Mouse (Mus musculus): ENCODE results near the gene Serinc5.

Serinc5 gene

GRCm38 (mm10) chr13:92702035-92702434 lies 91.1 kb downstream of the Serinc5 start:
- DNase-seq (ENCODE audit: extremely low read depth, low read depth) = no peak

- DNase-seq (ENCODE audit: extremely low read depth, low read depth) = no peak
These were observed 92.5 kb downstream of the Serinc5 start for GRCm38 (mm10) chr13:92703241-92704027.

GRCm38 (mm10) chr13:92704189-92704588 lies 93.3 kb downstream of the Serinc5 start:
- DNase-seq (ENCODE audit: extremely low read depth, low read depth) = no peak

- no peak for DNase-seq (ENCODE audit: extremely low read depth, low read depth)
These were observed 94.2 kb downstream of the Serinc5 start for GRCm38 (mm10) chr13:92705016-92705535.

- no peak for DNase-seq (ENCODE audit: extremely low read depth, low read depth)
These were observed 95.6 kb downstream of the Serinc5 start for GRCm38 (mm10) chr13:92706342-92707061.

GRCm38 (mm10) chr13:92707941-92708340 lies 97.0 kb downstream of the Serinc5 start:
- DNase-seq (ENCODE audit: extremely low read depth, low read depth) = no peak

- DNase-seq (ENCODE audit: extremely low read depth, low read depth) = no peak
These were observed 97.6 kb downstream of the Serinc5 start for GRCm38 (mm10) chr13:92708466-92708865.

GRCm38 (mm10) chr13:92709535-92709934 lies 98.6 kb downstream of the Serinc5 start:
- DNase-seq (ENCODE audit: extremely low read depth, low read depth) = no peak

GRCm38 (mm10) chr13:92710361-92710760 lies 99.5 kb downstream of the Serinc5 start:
- no peak for DNase-seq (ENCODE audit: extremely low read depth, low read depth)

- no peak for DNase-seq (ENCODE audit: extremely low read depth, low read depth)
These were observed 100.9 kb downstream of the Serinc5 start for GRCm38 (mm10) chr13:92711821-92712220.

GRCm38 (mm10) chr13:92712619-92713018 lies 101.7 kb downstream of the Serinc5 start:
- no peak for DNase-seq (ENCODE audit: extremely low read depth, low read depth)

GRCm38 (mm10) chr13:92717851-92718665 lies 107.2 kb downstream of the Serinc5 start:
- no peak for DNase-seq (ENCODE audit: extremely low read depth, low read depth)

- DNase-seq (ENCODE audit: extremely low read depth, low read depth) = no peak
These were observed 110.1 kb downstream of the Serinc5 start for GRCm38 (mm10) chr13:92721006-92721405.

- no peak for DNase-seq (ENCODE audit: extremely low read depth, low read depth)
These were observed 111.5 kb downstream of the Serinc5 start for GRCm38 (mm10) chr13:92722389-92722788.

- DNase-seq (ENCODE audit: extremely low read depth, low read depth) = no peak
These were observed 118.9 kb downstream of the Serinc5 start for GRCm38 (mm10) chr13:92729811-92730210.

GRCm38 (mm10) chr13:92731811-92732210 lies 120.9 kb downstream of the Serinc5 start:
- DNase-seq (ENCODE audit: extremely low read depth, low read depth) = no peak

GRCm38 (mm10) chr13:92732836-92733235 lies 121.9 kb downstream of the Serinc5 start:
- DNase-seq (ENCODE audit: extremely low read depth, low read depth) = no peak

- DNase-seq (ENCODE audit: extremely low read depth, low read depth) = peak; percentile 33
These were observed 122.4 kb downstream of the Serinc5 start for GRCm38 (mm10) chr13:92733252-92733651.

GRCm38 (mm10) chr13:92733741-92734140 lies 122.8 kb downstream of the Serinc5 start:
- no peak for DNase-seq (ENCODE audit: extremely low read depth, low read depth)

GRCm38 (mm10) chr13:92735693-92736092 lies 124.8 kb downstream of the Serinc5 start:
- DNase-seq (ENCODE audit: extremely low read depth, low read depth) = no peak

- DNase-seq (ENCODE audit: extremely low read depth, low read depth) = no peak
These were observed 125.8 kb downstream of the Serinc5 start for GRCm38 (mm10) chr13:92736516-92737300.
